Mouse (Mus musculus): ENCODE measurements at regions not wholly inside any gene's neighbourhood (a gene's known extent, or its start where the extent isn't known, plus 50 kb on each side); places are given as distances from the start of the nearest gene placed in this dataset.

DNA sequence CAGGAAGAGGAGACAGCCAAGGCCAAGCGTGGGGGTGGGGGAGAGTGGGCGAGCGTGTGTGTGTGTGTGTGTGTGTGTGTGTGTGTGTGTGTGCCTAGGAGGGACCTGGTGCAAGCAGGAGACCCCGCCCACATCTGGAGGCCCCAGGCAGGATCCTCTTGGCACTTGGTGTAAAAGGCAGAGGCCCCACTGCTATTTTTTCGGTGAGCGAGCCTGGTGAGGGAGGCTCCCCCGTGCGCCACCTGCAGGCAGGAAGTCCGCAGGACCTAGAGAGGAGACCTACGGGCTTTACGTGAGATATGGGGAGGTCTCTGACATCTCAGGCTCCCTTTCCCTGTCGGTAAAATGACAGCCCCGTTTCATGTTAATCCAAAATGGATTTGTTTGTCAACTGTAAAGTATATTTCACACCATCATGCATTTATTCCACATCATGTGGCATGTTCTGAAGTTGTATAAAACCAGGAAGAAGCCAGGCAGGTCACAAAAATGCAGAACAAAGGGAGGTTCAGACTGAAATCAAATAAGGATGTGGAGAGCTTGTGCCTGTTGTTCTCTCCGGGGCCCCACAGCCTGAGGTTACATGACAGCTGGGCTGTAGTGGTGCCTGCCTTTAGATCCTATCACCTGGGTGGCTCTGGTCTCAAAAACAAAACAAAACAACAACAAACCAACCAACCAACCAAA lies 89.3 kb upstream of the Tmpo start:
- DNase-seq (ENCODE audit: low read depth, low spot score), result peak; percentile 93
- H3K4me1 ChIP-seq (ENCODE audit: control insufficient read depth in 1 of 2, insufficient read depth in 2 of 2, low read length in 2 of 2), result no peaks in the 10 kb centered on the region
- no peaks in the 10 kb centered on the region for H3K79me2 ChIP-seq (ENCODE audit: control insufficient read depth, insufficient read depth, low read length, poor library complexity)
- no peak overlapping the region; the same call in 1 of the 2 replicates for H3K27ac ChIP-seq (ENCODE audit: control insufficient read depth, low read depth, low read length)
- no peaks in the 10 kb centered on the region for H3K9me3 ChIP-seq (replicated peaks; ENCODE audit: insufficient read depth, low read length)
- no peaks in the 10 kb centered on the region for H3K36me3 ChIP-seq (ENCODE audit: control insufficient read depth in 1 of 2, insufficient read depth in 2 of 2, low read length in 2 of 2)
- H3K9ac ChIP-seq (ENCODE audit: control insufficient read depth, low read depth, low read length, poor library complexity, severe bottlenecking), result peak overlapping the region; percentile 44
- TF ChIP-seq ELF1 (IDR thresholded peaks at IDR 0.05; ENCODE audit: low read depth, low read length) (peak; percentile 65), E2F4 (IDR thresholded peaks at IDR 0.05; ENCODE audit: borderline replicate concordance, low read depth, low read length) (no peak), SMC3 (IDR thresholded peaks at IDR 0.05; ENCODE audit: low read depth, low read length) (peak; percentile 59), RAD21 (IDR thresholded peaks at IDR 0.05; ENCODE audit: low read depth, low read length) (peak; percentile 16), USF2 (IDR thresholded peaks at IDR 0.05; ENCODE audit: borderline replicate concordance in 1 of 2, insufficient read depth in 1 of 2, low read depth in 1 of 2, low read length in 2 of 2) (no peak), CTCF (IDR thresholded peaks at IDR 0.05 in 2 of 3, conservative IDR thresholded peaks at IDR 0.05 in 1 of 3; ENCODE audit: control insufficient read depth in 1 of 3, insufficient read depth in 1 of 3, low read depth in 2 of 3, low read length in 3 of 3, poor library complexity in 1 of 3, severe bottlenecking in 1 of 3) (peak; percentile 74 to 94 (median 89)), BHLHE40 (IDR thresholded peaks at IDR 0.05; ENCODE audit: borderline replicate concordance, low read depth, low read length) (0 out of 2 replicates have a peak, but pooled peaks have one; percentile 4), HCFC1 (IDR thresholded peaks at IDR 0.05; ENCODE audit: low read depth, low read length) (peak; percentile 43; the same call in 1 of the 2 replicates), POLR2AphosphoS5 (IDR thresholded peaks at IDR 0.05; ENCODE audit: borderline replicate concordance, low read depth, low read length) (no peak), ZNF384 (IDR thresholded peaks at IDR 0.05; ENCODE audit: low read depth, low read length) (0 out of 2 replicates have a peak, but pooled peaks have one; percentile 19), ZC3H11A (IDR thresholded peaks at IDR 0.05; ENCODE audit: low read depth, low read length) (peak; percentile 3; the same call in 1 of the 2 replicates), ETS1 (IDR thresholded peaks at IDR 0.05; ENCODE audit: low read depth, low read length) (no peak)
- no peaks in the 10 kb centered on the region for H3K27me3 ChIP-seq (ENCODE audit: control insufficient read depth in 1 of 2, insufficient read depth in 2 of 2, low read length in 2 of 2)
- H3K4me3 ChIP-seq (ENCODE audit: control insufficient read depth in 1 of 2, insufficient read depth in 1 of 2, low read depth in 2 of 2, low read length in 2 of 2), result peak overlapping the region; percentile 51 to 55

DNA sequence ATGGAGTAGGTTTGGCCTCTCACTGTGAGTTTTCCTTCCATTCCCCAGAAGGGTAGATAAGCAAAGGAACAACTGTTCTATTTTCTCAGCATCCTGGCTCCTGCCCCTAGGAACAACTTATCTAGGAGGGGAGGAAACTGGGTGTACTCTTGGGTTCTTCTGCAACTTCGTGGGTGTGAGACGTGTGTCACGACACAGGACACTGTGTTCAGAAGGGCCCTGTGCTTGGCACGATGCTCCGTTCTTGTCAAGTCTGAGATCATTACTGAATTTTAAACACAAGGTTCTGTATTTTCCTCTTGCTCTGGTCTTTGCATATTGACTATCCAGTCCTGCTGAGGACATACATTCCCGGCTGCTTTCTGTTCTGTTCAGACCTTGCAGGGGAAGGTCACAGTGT lies 86.8 kb upstream of the Tmpo start:
- Histone ChIP-seq H3K27ac (ENCODE audit: control insufficient read depth, low read depth, low read length) (no peak overlapping the region), H3K36me3 (ENCODE audit: control insufficient read depth in 1 of 2, insufficient read depth in 2 of 2, low read length in 2 of 2) (no peaks in the 10 kb centered on the region), H3K79me2 (ENCODE audit: control insufficient read depth, insufficient read depth, low read length, poor library complexity) (no peaks in the 10 kb centered on the region), H3K9ac (ENCODE audit: control insufficient read depth, low read depth, low read length, poor library complexity, severe bottlenecking) (no peak overlapping the region), H3K9me3 (replicated peaks; ENCODE audit: insufficient read depth, low read length) (no peaks in the 10 kb centered on the region), H3K4me3 (ENCODE audit: control insufficient read depth in 1 of 2, insufficient read depth in 1 of 2, low read depth in 2 of 2, low read length in 2 of 2) (no peak overlapping the region), H3K4me1 (ENCODE audit: control insufficient read depth in 1 of 2, insufficient read depth in 2 of 2, low read length in 2 of 2) (no peaks in the 10 kb centered on the region), H3K27me3 (ENCODE audit: control insufficient read depth in 1 of 2, insufficient read depth in 2 of 2, low read length in 2 of 2) (no peaks in the 10 kb centered on the region)
- DNase-seq (ENCODE audit: low read depth, low spot score), result no peak
- TF ChIP-seq ZKSCAN1 (IDR thresholded peaks at IDR 0.05; ENCODE audit: low read depth, low read length) (no peak), RCOR1 (IDR thresholded peaks at IDR 0.05; ENCODE audit: low read depth, low read length) (no peak), MYC (IDR thresholded peaks at IDR 0.05; ENCODE audit: low read depth, low read length) (no peak), E2F4 (IDR thresholded peaks at IDR 0.05; ENCODE audit: borderline replicate concordance, low read depth, low read length) (no peak), ZC3H11A (IDR thresholded peaks at IDR 0.05; ENCODE audit: low read depth, low read length) (no peak), TCF12 (IDR thresholded peaks at IDR 0.05; ENCODE audit: low read depth, low read length) (no peak), POLR2A (IDR thresholded peaks at IDR 0.05; ENCODE audit: control insufficient read depth in 1 of 2, insufficient read depth in 1 of 2, low read depth in 1 of 2, low read length in 2 of 2, poor library complexity in 1 of 2) (no peak), POLR2AphosphoS2 (IDR thresholded peaks at IDR 0.05; ENCODE audit: low read length) (no peak)
